Mouse (Mus musculus) urinary bladder, postnatal 14 days (tissue): ENCODE data around the gene Tnni2.

ENCODE experiments used
- DNase-seq: peaks from one replicate; pipeline ENCODE4 v3.0.0; 2021; ENCODE audit warnings: low spot score

The Tnni2 gene

DNA sequence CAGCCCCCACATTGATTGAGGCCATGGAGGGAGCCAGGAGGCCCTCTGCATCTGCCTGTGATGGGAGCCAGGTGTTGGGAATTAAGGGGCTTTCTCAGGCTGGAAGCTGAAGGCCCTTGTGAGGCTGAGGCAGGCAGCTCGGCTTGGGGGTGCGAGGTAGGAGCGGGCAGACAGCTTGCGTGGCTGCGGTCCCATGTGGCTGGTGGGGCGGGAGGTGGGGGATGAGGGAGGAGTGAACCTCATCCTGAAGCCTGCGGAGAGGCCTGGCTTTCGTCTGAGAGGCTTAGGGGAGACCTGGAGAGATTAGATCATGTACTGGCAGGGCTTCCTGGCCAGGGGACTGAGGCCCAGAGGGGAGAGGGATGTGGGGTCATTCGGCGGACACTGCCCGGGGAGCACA is 41.5 kb downstream of the Tnni2 start:
- peak; percentile 66 for DNase-seq

DNA sequence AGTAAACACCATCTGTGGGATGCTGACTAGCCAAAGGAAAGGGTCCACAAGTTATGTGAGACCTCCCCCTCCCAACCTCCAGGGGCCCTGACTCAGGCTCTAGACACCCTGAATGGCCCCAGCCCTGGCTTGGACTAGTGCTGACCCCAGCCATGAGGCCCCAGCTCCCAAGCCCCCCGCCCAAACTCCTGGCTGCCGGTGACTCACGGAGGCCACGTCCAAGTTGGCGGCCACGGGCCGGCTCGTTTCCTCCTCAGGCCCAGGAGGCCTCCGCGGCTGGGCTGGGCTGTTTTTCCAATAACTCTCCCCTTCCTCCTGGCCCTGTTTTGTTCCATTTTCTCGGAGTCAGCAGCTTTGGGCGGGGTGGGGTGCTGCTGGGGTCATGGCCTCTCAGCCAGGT is 43.2 kb downstream of the Tnni2 start:
- peak; percentile 62 for DNase-seq

DNA sequence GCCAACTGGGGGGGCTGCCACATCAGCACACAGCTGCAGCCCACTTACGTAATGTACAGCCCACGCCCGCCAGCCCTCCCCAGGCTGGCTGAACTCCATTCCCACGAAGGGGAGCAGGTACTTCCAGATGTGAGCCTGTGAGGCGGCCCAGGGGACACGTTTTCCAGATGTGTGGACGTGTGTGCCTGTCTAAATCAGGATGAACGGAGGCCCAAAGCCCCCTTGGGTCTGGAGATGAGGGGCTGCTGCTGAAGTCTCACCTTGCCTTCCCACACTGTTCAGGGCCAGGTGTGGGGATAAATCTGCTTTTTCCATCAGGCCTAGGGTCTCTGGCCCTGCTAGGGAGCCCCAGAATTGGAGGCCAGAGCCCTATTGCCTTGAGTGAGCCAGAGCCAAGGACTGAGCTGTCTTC is 45.1 kb downstream of the Tnni2 start:
- DNase-seq: no peak

DNA sequence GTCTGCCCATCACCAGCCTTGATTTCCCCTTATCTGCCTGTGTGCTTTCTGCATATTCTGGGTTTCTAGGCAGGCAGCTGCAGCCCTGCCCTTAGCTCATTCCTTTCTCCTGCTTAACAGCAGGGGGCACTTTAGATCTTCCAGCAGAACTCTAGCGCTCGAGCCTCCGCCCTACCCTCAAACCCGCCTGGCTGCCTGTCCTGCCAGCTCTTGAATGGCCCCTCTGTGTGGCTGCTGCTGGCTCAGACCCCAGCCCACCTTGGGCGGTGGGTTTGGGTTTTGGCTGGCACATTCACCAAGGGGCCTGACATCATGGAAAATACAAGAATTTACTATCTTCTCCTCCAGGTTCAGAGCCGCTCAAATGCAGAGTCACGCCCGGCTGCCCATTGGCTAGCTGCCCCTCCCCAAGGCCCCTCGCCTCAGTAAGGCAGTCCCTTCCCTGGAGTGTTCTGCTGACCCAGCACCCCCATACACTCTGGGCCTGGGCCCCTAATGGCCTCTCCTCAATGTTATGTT is 45.8 kb downstream of the Tnni2 start:
- DNase-seq: peak; percentile 62

DNA sequence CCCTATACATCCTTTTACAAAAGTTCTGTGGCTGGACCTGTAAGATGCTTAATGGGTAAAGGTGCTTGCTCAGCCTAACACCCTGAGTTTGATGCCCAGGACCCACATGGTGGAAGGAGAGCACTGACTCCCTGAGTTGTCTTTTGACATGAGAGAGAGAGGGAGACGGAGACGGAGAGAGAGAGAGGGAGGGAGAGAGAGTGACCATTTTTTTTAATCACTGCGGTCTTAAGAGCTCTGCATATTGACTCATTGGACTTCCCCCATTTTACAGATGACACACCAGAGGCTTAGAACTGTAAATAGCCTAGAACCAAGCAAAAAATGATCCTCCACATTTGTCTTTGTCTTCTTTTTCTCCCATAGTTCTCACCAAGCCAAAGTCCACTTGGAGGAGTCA is 46.4 kb downstream of the Tnni2 start:
- DNase-seq: no peak

DNA sequence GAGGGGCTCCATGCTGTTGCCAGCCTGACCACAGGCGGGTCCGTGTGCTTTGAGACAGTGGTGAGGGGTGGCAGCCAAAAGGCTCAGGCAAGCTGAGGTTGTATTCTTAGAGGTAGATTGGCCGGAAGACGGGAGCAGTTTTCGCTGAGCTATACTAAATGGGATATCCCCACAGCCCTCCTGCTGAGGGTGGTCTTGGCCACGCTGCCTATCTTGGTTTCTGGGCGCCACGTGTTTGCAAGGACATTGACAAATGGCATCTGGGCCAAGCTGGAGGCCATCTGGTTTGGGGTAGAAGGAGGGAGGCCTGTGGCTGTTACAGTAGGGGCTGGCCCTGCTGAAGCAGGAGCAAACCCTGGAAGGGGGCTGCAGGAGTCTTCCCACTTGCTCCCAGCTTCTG is 51.9 kb downstream of the Tnni2 start:
- no peak for DNase-seq
